Mouse (Mus musculus): ENCODE measurements around the gene Kdm3a. TPM values are rescaled to one million over a fixed set of nuclear protein-coding genes. Genes with fewer than 3 reads are reported as not detected.

Gene Kdm3a
- polyA plus RNA-seq, 1 experiment from 2014 or later, result 43.2 TPM

GRCm38 (mm10) chr6:71568616-71569015, 64.2 kb downstream of the Kdm3a start:
- no peak for ATAC-seq (replicated peaks; ENCODE audit: low FRiP score, low TSS enrichment, low read depth)

GRCm38 (mm10) chr6:71556826-71557225, 76.0 kb downstream of the Kdm3a start:
- DNase-seq (ENCODE audit: low spot score), result no peak
- Histone ChIP-seq H3K4me3 (ENCODE audit: low read depth, low read length) (no peak overlapping the region), H3K9me3 (ENCODE audit: control insufficient read depth, low read length) (no peaks in the 10 kb centered on the region), H3K4me2 (ENCODE audit: low read length) (no peak overlapping the region), H3K36me3 (ENCODE audit: control insufficient read depth, insufficient read depth, low read length) (peaks cover 13% of the 10 kb centered on the region), H3K27ac (ENCODE audit: low read depth) (no peak overlapping the region), H3K27me3 (replicated peaks; ENCODE audit: control insufficient read depth, insufficient read depth, low read length) (no peaks in the 10 kb centered on the region), H3K9ac (ENCODE audit: low read length) (no peak overlapping the region), H3K4me1 (replicated peaks; ENCODE audit: control insufficient read depth, insufficient read depth, low read length) (no peaks in the 10 kb centered on the region)
- no peak for ATAC-seq (replicated peaks; ENCODE audit: low FRiP score, low TSS enrichment, low read depth)
- WGBS, result 87% methylated on average over 2 of the region's 2 CpGs

More at GRCm38 (mm10) chr6:71568616-71569015, 64.2 kb downstream of the Kdm3a start:
- 54% methylated on average over 3 of the region's 3 CpGs for WGBS
- no peak for DNase-seq (ENCODE audit: low spot score)
- Histone ChIP-seq H3K4me2 (ENCODE audit: low read length) (no peak overlapping the region), H3K4me3 (ENCODE audit: low read depth, low read length) (no peak overlapping the region), H3K9ac (ENCODE audit: low read length) (no peak overlapping the region), H3K36me3 (ENCODE audit: control insufficient read depth, insufficient read depth, low read length) (peaks cover 31% of the 10 kb centered on the region), H3K27me3 (replicated peaks; ENCODE audit: control insufficient read depth, insufficient read depth, low read length) (no peaks in the 10 kb centered on the region), H3K9me3 (ENCODE audit: control insufficient read depth, low read length) (no peaks in the 10 kb centered on the region), H3K4me1 (replicated peaks; ENCODE audit: control insufficient read depth, insufficient read depth, low read length) (no peaks in the 10 kb centered on the region), H3K27ac (ENCODE audit: low read depth) (0 out of 2 replicates have a peak overlapping the region, but pooled peaks have one; percentile 9)

- DNase-seq (ENCODE audit: low spot score) (no peak), ATAC-seq (replicated peaks; ENCODE audit: low FRiP score, low TSS enrichment, low read depth) (no peak)
- 87% methylated on average over 2 of the region's 2 CpGs for WGBS
- Histone ChIP-seq H3K4me2 (ENCODE audit: low read length) (no peak overlapping the region), H3K4me1 (replicated peaks; ENCODE audit: control insufficient read depth, insufficient read depth, low read length) (no peaks in the 10 kb centered on the region), H3K36me3 (ENCODE audit: control insufficient read depth, insufficient read depth, low read length) (peaks cover 6% of the 10 kb centered on the region; the same call in 1 of the 2 replicates), H3K27ac (ENCODE audit: low read depth) (no peak overlapping the region), H3K9ac (ENCODE audit: low read length) (no peak overlapping the region), H3K4me3 (ENCODE audit: low read depth, low read length) (no peak overlapping the region), H3K9me3 (ENCODE audit: control insufficient read depth, low read length) (no peaks in the 10 kb centered on the region), H3K27me3 (replicated peaks; ENCODE audit: control insufficient read depth, insufficient read depth, low read length) (no peaks in the 10 kb centered on the region)
Measured at GRCm38 (mm10) chr6:71555507-71555951, 77.3 kb downstream of the Kdm3a start.

- Histone ChIP-seq H3K4me1 (replicated peaks; ENCODE audit: control insufficient read depth, insufficient read depth, low read length) (peaks cover 3% of the 10 kb centered on the region; the same call in 1 of the 2 replicates), H3K27me3 (replicated peaks; ENCODE audit: control insufficient read depth, insufficient read depth, low read length) (no peaks in the 10 kb centered on the region), H3K9ac (ENCODE audit: low read length) (peak within 1 kb of the TSS; percentile 97), H3K4me3 (ENCODE audit: low read depth, low read length) (peak within 1 kb of the TSS; percentile 52), H3K36me3 (ENCODE audit: control insufficient read depth, insufficient read depth, low read length) (peaks cover 3% of the 10 kb centered on the region; the same call in 1 of the 2 replicates), H3K9me3 (ENCODE audit: control insufficient read depth, low read length) (0 out of 2 replicates have a peak, but pooled peaks cover 2% of the 10 kb centered on the region), H3K4me2 (ENCODE audit: low read length) (peak within 1 kb of the TSS; percentile 83), H3K27ac (ENCODE audit: low read depth) (peak within 1 kb of the TSS; percentile 100)
- DNase-seq (ENCODE audit: low spot score) (peak; percentile 95), ATAC-seq (replicated peaks; ENCODE audit: low FRiP score, low TSS enrichment, low read depth) (peak; percentile 98)
- WGBS, result under 1% methylated on average over 57 of the region's 59 CpGs
Measured at GRCm38 (mm10) chr6:71543686-71544499, 88.9 kb downstream of the Kdm3a start, which contains the start of gene Chmp3. TSS of gene Chmp3 (plus strand) at chr6:71543797.

Other genes with a start within 250 kb of the Kdm3a start
- gene Rmnd5a, start 192.4 kb downstream of the Kdm3a start, polyA plus RNA-seq (2014; fragmentation: Nextera tagmentation; extraction: Ambion mirVana), result 9.0 and 10.0 TPM in 2 replicates
- 26.8 and 29.7 TPM in 2 replicates for gene Rnf103, start 139.1 kb downstream of the Kdm3a start, polyA plus RNA-seq (2014; fragmentation: Nextera tagmentation; extraction: Ambion mirVana)
- gene Chmp3, start 89.2 kb downstream of the Kdm3a start, polyA plus RNA-seq (2014; fragmentation: Nextera tagmentation; extraction: Ambion mirVana), result 64.1 and 70.1 TPM in 2 replicates
- 20.8 and 23.9 TPM in 2 replicates for gene Reep1, start 74.6 kb upstream of the Kdm3a start, polyA plus RNA-seq (2014; fragmentation: Nextera tagmentation; extraction: Ambion mirVana)
- gene Mrpl35, start 194.0 kb upstream of the Kdm3a start, polyA plus RNA-seq (2014; fragmentation: Nextera tagmentation; extraction: Ambion mirVana), result 68.4 and 79.1 TPM in 2 replicates
- 216 and 224 TPM in 2 replicates for gene Immt, start 198.3 kb upstream of the Kdm3a start, polyA plus RNA-seq (2014; fragmentation: Nextera tagmentation; extraction: Ambion mirVana)

Data from intestine, embryonic 14.5 days (tissue).